Mouse (Mus musculus) midbrain, embryonic 16.5 days (tissue): ENCODE measurements around the gene Psmc3ip. TPM values are rescaled to one million over a fixed set of nuclear protein-coding genes. Genes with fewer than 3 reads are reported as not detected.
"Not testable (repeated sequence)": the region's sequence is repeated elsewhere in the genome, so short reads cannot be mapped to it uniquely, and the experiment has no call there.

Experiments used
- ATAC-seq: fragments of 200-750 bp; cut with Nextera tagmentation; 2 replicates; pipeline ENCODE4 v1.8.0; 2017; ENCODE audit warnings: moderate TSS enrichment
- H3K27ac ChIP-seq: fragments of 300-500 bp; sonication (generic); 2 replicates; pipeline ENCODE4 v1.5.1; 2014; ENCODE audit warnings: mild to moderate bottlenecking, low read length, mixed read lengths
- H3K27me3 ChIP-seq: fragments of 300-500 bp; sonication (generic); 2 replicates; pipeline ENCODE4 v1.6.1; 2014; ENCODE audit warnings: low read depth, low read length, mixed read lengths; ENCODE audit not compliant: control insufficient read depth, insufficient read depth
- H3K36me3 ChIP-seq: fragments of 300-500 bp; sonication (generic); 2 replicates; pipeline ENCODE4 v1.6.1; 2014; ENCODE audit warnings: mild to moderate bottlenecking, low read length, moderate library complexity, mixed read lengths; ENCODE audit not compliant: control insufficient read depth, insufficient read depth
- H3K4me1 ChIP-seq: fragments of 300-500 bp; sonication (generic); 2 replicates; pipeline ENCODE4 v1.6.1; 2014; ENCODE audit warnings: mild to moderate bottlenecking, low read length, mixed read lengths; ENCODE audit not compliant: control insufficient read depth, insufficient read depth
- H3K4me2 ChIP-seq: fragments of 300-500 bp; sonication (generic); 2 replicates; pipeline ENCODE4 v1.6.1; 2014; ENCODE audit warnings: mild to moderate bottlenecking, low read length, mixed read lengths
- H3K4me3 ChIP-seq: fragments of 300-500 bp; sonication (generic); 2 replicates; pipeline ENCODE4 v1.5.1; 2014; ENCODE audit warnings: low read depth, mild to moderate bottlenecking, low read length, moderate library complexity, mixed read lengths
- H3K9ac ChIP-seq: fragments of 300-500 bp; sonication (generic); 2 replicates; pipeline ENCODE4 v1.6.1; 2014; ENCODE audit warnings: low read depth, low read length, mixed read lengths
- H3K9me3 ChIP-seq: fragments of 300-500 bp; sonication (generic); replicated peaks from 2 replicates; pipeline ENCODE4 v1.6.1; 2014; ENCODE audit warnings: mild to moderate bottlenecking, low read length, mixed read lengths; ENCODE audit not compliant: control insufficient read depth, poor library complexity, severe bottlenecking
- WGBS: fragments of 180-500 bp; shearing (Covaris S2); extraction: QIAGEN DNeasy Blood & Tissue Kit; methylation state at CpG from one replicate; pipeline ENCODE4 v1.1.7; 2014; 5-methylcytosine and 5-hydroxymethylcytosine counted together
- polyA plus RNA-seq: library from polyadenylated mRNA; unstranded; fragments of >200 nt; fragmentation: Nextera tagmentation; extraction: Ambion mirVana; gene quantifications from 2 replicates; pipeline ENCODE4 v1.2.1, GENCODE M21; 2015

The Psmc3ip gene
- polyA plus RNA-seq, 1 experiment from 2014 or later: 15.2 TPM

DNA sequence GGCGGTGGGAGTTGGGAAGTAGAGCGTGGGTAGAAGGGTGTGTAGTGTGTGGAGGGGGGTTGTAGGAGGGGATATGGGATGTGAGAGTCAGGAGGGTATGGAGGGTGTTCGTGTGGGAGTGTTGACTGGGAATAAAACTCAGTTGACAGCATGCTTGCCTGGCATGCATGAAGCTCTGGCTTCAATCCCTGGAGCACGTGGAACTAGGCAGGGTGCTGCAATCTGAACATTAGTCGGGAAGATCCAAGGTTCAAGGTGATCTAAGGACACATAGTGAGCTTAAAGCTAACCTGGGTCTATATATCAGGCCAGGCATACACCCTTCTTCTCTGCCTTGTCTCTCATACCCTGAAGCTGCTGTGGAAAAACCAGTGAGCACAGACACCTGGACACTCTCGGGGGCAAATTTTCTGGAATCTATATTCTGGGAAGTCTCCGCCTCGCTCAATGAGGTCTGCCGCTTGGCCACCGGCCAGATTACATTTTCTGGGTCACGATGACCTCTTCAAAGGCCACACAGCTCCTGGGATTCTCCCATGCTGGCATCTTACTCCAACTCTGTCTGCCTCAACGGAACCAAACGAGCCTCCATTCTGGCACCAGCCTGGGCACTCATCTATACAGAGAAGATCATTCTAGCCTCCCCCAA is 39.1 kb upstream of the Psmc3ip start:
- no peaks in the 10 kb centered on the region for H3K27me3 ChIP-seq
- H3K9ac ChIP-seq: no peak overlapping the region
- no peak overlapping the region for H3K4me3 ChIP-seq
- ATAC-seq: no peak
- 86% methylated on average over 13 of the region's 13 CpGs for WGBS
- no peak overlapping the region for H3K4me2 ChIP-seq
- H3K4me1 ChIP-seq: no peaks in the 10 kb centered on the region
- H3K36me3 ChIP-seq: no peaks in the 10 kb centered on the region
- H3K9me3 ChIP-seq: no peaks in the 10 kb centered on the region
- no peak overlapping the region for H3K27ac ChIP-seq

DNA sequence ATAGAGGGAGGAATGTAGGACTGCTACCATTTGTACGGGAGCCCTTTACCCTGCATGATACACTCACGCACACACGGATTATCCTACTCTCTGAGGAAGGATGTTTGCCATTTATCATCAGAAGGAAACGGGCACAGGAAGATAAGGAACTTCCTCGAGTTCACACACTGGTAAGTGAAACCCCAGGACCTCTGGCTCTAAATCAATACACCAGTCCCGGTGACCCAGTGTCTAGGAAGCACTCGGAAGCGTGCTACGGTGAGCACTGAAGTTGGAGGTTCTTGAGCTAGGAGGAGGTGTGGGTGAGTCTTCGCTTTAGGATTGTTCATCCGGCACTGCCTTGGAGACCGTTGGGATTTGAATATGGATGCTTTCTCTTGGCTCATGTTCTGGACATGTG is 37.8 kb upstream of the Psmc3ip start:
- Histone ChIP-seq H3K9ac (no peak overlapping the region), H3K9me3 (no peaks in the 10 kb centered on the region), H3K4me2 (no peak overlapping the region), H3K36me3 (no peaks in the 10 kb centered on the region), H3K27ac (no peak overlapping the region), H3K4me3 (no peak overlapping the region), H3K27me3 (no peaks in the 10 kb centered on the region), H3K4me1 (no peaks in the 10 kb centered on the region)
- ATAC-seq: no peak
- 81% methylated on average over 12 of the region's 12 CpGs for WGBS

DNA sequence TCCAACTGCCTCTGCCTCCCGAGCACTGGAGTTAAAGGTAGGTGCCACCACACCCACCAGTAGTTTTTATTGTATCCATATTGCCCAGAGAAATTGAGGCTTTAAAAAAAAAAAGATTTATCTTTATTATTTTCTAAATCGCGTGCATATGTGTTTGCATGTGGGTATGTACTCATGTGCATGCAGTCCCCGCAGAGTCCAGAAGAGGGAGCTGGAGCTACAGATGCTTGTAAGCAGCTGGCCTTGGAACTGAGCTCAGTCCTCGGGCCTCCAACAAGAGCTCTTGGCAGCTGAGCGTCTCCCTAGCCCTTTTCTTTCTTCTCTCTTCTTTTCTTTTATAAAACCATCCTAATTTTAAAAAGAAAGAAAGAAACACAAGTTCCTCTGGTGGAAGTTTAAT is 36.5 kb upstream of the Psmc3ip start:
- Histone ChIP-seq H3K4me1 (no peaks in the 10 kb centered on the region), H3K4me3 (no peak overlapping the region), H3K4me2 (no peak overlapping the region), H3K9ac (no peak overlapping the region), H3K9me3 (no peaks in the 10 kb centered on the region), H3K27ac (no peak overlapping the region), H3K27me3 (no peaks in the 10 kb centered on the region), H3K36me3 (peaks cover 4% of the 10 kb centered on the region)
- no peak for ATAC-seq
- 92% methylated on average over 6 of the region's 6 CpGs for WGBS

DNA sequence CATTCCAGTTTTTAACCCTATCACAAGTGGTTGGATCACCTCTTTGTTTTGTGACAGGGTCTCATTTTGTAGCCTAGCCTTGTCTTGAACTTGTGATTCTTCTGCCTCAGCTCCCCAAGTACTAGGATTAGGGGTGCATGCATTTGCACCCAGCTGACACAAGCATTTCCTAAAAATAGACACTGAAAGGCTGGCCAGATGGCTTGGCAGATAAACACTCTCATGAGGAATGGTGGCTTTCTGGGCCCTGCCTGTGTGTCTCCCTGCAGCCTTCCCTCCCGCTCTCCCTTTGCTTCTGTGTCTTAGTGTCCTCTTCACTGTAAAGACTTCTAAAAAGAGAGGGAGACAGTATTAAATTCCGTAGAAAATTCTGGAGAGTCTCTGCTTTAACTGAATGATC is 36.0 kb upstream of the Psmc3ip start:
- Histone ChIP-seq H3K27ac (no peak overlapping the region), H3K4me2 (no peak overlapping the region), H3K9ac (no peak overlapping the region), H3K9me3 (0 out of 2 replicates have a peak, but pooled peaks cover 2% of the 10 kb centered on the region), H3K4me3 (no peak overlapping the region), H3K4me1 (no peaks in the 10 kb centered on the region), H3K36me3 (peaks cover 9% of the 10 kb centered on the region), H3K27me3 (no peaks in the 10 kb centered on the region)
- 93% methylated on average over 2 of the region's 2 CpGs for WGBS
- no peak for ATAC-seq

DNA sequence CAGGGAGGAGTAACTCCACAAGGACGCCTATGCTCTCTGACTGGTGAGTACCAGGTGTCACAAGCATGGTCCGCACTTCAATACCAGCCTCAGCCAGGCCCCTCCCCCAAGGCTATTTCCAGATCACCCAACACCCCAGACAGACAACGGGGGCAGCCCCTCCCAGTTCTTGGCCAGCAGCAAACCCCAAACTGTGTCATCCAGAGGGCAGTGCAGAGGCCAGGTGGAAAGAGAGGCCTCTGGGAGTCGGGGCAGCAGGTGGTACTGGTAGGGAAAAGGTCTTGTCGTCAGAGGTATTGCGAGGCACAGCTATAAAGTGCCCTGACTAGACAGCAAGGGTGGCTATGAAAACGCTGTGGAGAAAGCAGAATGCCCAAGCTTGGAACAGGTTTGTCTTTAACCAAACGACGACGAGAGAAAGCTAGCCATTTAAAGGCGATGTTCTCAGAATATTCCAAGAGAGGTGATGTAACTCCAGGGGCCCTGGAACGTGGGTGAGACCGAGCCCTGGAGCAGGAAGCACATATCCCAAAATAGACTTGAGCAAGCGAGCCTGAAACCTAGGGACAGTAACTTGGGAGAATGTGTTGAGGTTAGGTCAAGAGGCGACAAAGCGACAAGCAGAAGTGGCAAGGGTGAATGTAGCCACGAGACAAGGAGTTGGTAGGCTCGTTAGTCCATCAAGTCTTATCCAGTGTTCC is 35.0 kb upstream of the Psmc3ip start:
- H3K4me3 ChIP-seq: no peak overlapping the region
- no peak overlapping the region for H3K9ac ChIP-seq
- H3K27me3 ChIP-seq: no peaks in the 10 kb centered on the region
- no peak overlapping the region for H3K27ac ChIP-seq
- no peak for ATAC-seq
- WGBS: 57% methylated on average over 18 of the region's 18 CpGs
- H3K9me3 ChIP-seq: 0 out of 2 replicates have a peak, but pooled peaks cover 2% of the 10 kb centered on the region
- H3K4me1 ChIP-seq: no peaks in the 10 kb centered on the region
- peaks cover 16% of the 10 kb centered on the region for H3K36me3 ChIP-seq
- no peak overlapping the region for H3K4me2 ChIP-seq

DNA sequence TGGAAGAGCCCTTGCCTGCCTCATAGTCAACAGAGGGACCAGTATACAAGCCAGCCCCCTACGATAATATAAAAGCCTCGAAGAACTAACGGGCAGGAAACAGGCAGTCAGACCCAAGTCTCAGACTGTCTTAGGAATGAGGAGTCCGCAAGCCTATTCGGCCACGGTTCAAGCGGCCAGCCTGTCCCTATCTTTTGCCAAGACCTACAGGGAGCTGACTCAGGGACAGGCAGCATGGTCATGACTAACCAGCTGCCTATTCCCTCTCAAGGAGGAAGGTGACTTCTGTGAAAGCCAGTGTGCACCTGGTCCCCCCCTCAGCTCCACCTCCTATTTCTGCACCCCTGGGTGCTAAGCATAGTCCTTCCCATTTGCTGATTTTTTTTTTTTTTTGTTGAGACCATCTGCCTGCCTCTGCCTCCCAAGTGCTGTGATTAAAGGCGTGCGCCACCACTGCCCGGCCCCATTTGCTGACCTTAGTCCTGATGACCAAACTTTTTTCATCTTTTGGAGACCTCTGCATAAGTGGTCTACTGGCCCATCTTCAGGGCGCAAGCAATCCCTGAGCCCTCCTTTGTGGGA is 33.9 kb upstream of the Psmc3ip start:
- no peak for ATAC-seq
- H3K9me3 ChIP-seq: 0 out of 2 replicates have a peak, but pooled peaks cover 2% of the 10 kb centered on the region
- H3K9ac ChIP-seq: no peak overlapping the region
- no peak overlapping the region for H3K27ac ChIP-seq
- peaks cover 17% of the 10 kb centered on the region for H3K36me3 ChIP-seq
- 88% methylated on average over 11 of the region's 11 CpGs for WGBS
- no peaks in the 10 kb centered on the region for H3K4me1 ChIP-seq
- no peaks in the 10 kb centered on the region for H3K27me3 ChIP-seq
- H3K4me3 ChIP-seq: no peak overlapping the region
- H3K4me2 ChIP-seq: no peak overlapping the region

DNA sequence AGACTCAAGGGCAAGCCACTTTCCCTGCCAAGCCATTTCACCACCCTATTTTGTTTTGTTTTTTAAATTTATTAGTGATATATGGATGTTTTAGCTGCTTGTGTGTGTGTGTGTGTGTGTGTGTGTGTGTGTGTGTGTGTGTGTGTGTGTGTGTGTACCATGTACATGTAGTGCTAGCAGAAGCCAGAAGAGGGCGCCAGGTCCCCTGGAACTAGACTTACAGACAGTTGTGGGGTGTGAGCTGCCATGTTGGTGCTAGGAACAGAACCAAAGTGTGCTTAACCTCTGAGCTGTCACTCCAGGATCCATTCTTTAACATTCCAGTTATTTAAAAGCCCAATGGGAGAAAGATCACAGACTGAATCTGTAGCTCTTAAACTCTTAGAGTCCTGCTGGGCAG is 31.8 kb upstream of the Psmc3ip start:
- Histone ChIP-seq H3K4me2 (no peak overlapping the region), H3K4me3 (no peak overlapping the region), H3K9ac (no peak overlapping the region), H3K4me1 (no peaks in the 10 kb centered on the region), H3K36me3 (peaks cover 29% of the 10 kb centered on the region), H3K27me3 (no peaks in the 10 kb centered on the region), H3K9me3 (0 out of 2 replicates have a peak, but pooled peaks cover 2% of the 10 kb centered on the region), H3K27ac (no peak overlapping the region)
- 89% methylated on average over 1 of the region's 1 CpGs for WGBS
- ATAC-seq: no peak

DNA sequence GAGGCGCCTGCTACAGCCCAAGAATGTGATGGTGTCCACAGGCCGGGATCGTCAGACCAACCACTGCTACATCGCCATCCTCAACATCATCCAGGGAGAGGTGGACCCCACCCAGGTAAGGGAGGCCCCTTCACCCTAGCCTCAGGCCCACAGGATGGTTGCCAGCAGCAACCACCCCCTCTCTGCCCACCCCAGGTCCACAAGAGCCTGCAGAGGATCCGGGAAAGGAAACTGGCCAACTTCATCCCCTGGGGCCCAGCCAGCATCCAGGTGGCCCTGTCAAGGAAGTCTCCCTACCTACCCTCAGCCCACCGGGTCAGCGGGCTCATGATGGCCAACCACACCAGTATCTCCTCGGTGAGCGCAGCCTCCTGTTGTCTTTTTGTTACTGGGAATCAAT is 29.8 kb upstream of the Psmc3ip start:
- H3K4me3 ChIP-seq, H3K27ac ChIP-seq, H3K27me3 ChIP-seq, H3K9me3 ChIP-seq, H3K9ac ChIP-seq, ATAC-seq, H3K4me2 ChIP-seq: not testable (repeated sequence)
- 95% methylated on average over 6 of the region's 9 CpGs for WGBS
- Histone ChIP-seq H3K4me1 (peaks cover 11% of the 10 kb centered on the region), H3K36me3 (peaks cover 29% of the 10 kb centered on the region)

DNA sequence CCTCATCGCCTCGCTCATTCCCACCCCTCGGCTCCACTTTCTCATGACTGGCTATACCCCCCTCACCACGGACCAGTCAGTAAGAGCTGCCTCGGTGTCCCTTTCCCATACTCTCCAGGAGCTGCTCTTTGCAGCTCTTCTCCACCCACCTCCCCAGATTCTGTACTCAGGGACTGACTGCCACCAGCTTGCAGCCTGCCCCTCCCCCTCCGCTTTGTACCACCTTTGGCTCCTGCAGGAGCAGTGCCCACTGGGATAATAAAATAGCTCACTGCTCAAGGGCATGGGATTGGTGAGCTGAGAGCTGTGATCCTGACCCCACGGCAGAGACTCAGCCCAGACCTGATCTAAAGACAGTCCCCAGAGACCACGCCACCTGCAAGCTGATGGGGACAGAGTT is 29.3 kb upstream of the Psmc3ip start:
- Histone ChIP-seq H3K4me1 (peaks cover 11% of the 10 kb centered on the region), H3K36me3 (peaks cover 29% of the 10 kb centered on the region)
- not testable (repeated sequence) for H3K9ac ChIP-seq, H3K4me2 ChIP-seq, H3K27ac ChIP-seq, H3K4me3 ChIP-seq, ATAC-seq, H3K9me3 ChIP-seq, H3K27me3 ChIP-seq
- WGBS: 97% methylated on average over 8 of the region's 8 CpGs
